Mouse (Mus musculus): ENCODE results near the gene Gm12248. TPM values are rescaled to one million over a fixed set of nuclear protein-coding genes. Genes with fewer than 3 reads are reported as not detected.

Gene Gm12248
- polyA plus RNA-seq (2014; fragmentation: Illumina TruSeq; extraction: RNeasy Lipid Tissue Mini Kit (QIAGEN cat#74804)) = 0.43 TPM

GRCm38 (mm10) chr11:58093021-58093528, at the start of gene Gm12248:
Gm12248 (minus strand) TSS chr11:58093134.

GRCm38 (mm10) chr11:58103697-58104306, 10.9 kb upstream of the Gm12248 start, which contains the start of gene Cnot8:
Cnot8 (plus strand) TSS chr11:58104153.

Other genes with a start within 250 kb of the Gm12248 start
- 24.5 TPM for gene Larp1, start 84.1 kb downstream of the Gm12248 start, polyA plus RNA-seq (2014; fragmentation: Illumina TruSeq; extraction: RNeasy Lipid Tissue Mini Kit (QIAGEN cat#74804))
- gene Cnot8, start 11.0 kb upstream of the Gm12248 start, polyA plus RNA-seq (2014; fragmentation: Illumina TruSeq; extraction: RNeasy Lipid Tissue Mini Kit (QIAGEN cat#74804)) = 35.5 TPM
- gene Gemin5, start 75.4 kb upstream of the Gm12248 start, polyA plus RNA-seq (2014; fragmentation: Illumina TruSeq; extraction: RNeasy Lipid Tissue Mini Kit (QIAGEN cat#74804)) = 8.7 TPM
- 35.7 TPM for gene Mrpl22, start 78.5 kb upstream of the Gm12248 start, polyA plus RNA-seq (2014; fragmentation: Illumina TruSeq; extraction: RNeasy Lipid Tissue Mini Kit (QIAGEN cat#74804))
- gene Igtp, start 106.4 kb upstream of the Gm12248 start, polyA plus RNA-seq (2014; fragmentation: Illumina TruSeq; extraction: RNeasy Lipid Tissue Mini Kit (QIAGEN cat#74804)) = 16.1 TPM
- gene Irgm2, start 106.5 kb upstream of the Gm12248 start, polyA plus RNA-seq (2014; fragmentation: Illumina TruSeq; extraction: RNeasy Lipid Tissue Mini Kit (QIAGEN cat#74804)) = 30.9 TPM
- gene 4930438A08Rik, start 181.7 kb upstream of the Gm12248 start, polyA plus RNA-seq (2014; fragmentation: Illumina TruSeq; extraction: RNeasy Lipid Tissue Mini Kit (QIAGEN cat#74804)) = not detected
- gene Zfp692, start 213.9 kb upstream of the Gm12248 start, polyA plus RNA-seq (2014; fragmentation: Illumina TruSeq; extraction: RNeasy Lipid Tissue Mini Kit (QIAGEN cat#74804)) = 0.48 TPM
- 52.3 TPM for gene Zfp672, start 237.2 kb upstream of the Gm12248 start, polyA plus RNA-seq (2014; fragmentation: Illumina TruSeq; extraction: RNeasy Lipid Tissue Mini Kit (QIAGEN cat#74804))
- 0.80 TPM for gene Sh3bp5l, start 237.6 kb upstream of the Gm12248 start, polyA plus RNA-seq (2014; fragmentation: Illumina TruSeq; extraction: RNeasy Lipid Tissue Mini Kit (QIAGEN cat#74804))